Mouse (Mus musculus) CH12.LX (cell line): ENCODE results near the gene Itga9. TPM values are rescaled to one million over a fixed set of nuclear protein-coding genes. Genes with fewer than 3 reads are reported as not detected.

ENCODE experiments used
- DNase-seq: peaks from one replicate; pipeline ENCODE4 v3.0.0-alpha.2; 2013; ENCODE audit errors: extremely low read depth
- H3K27ac ChIP-seq: 2 replicates; pipeline ENCODE4 v1.5.1; 2012; ENCODE audit warnings: low read depth, mild to moderate bottlenecking, control low read depth, moderate library complexity; ENCODE audit not compliant: insufficient read depth
- H3K27me3 ChIP-seq: replicated peaks from 2 replicates; pipeline ENCODE3; 2012; ENCODE audit warnings: inconsistent platforms
- H3K36me3 ChIP-seq, 2 experiments: replicated peaks in 1 of 2; 2 replicates each; pipeline versions ENCODE3 to v1.6.1; 2012; ENCODE audit warnings: inconsistent platforms in 1 of 2, low read length in 1 of 2, mild to moderate bottlenecking in 1 of 2, mixed read lengths in 1 of 2, moderate library complexity in 1 of 2; ENCODE audit not compliant: control insufficient read depth in 1 of 2, insufficient read depth in 1 of 2
- H3K4me1 ChIP-seq, 2 experiments: 2 replicates each; pipeline ENCODE4 v1.6.1; 2012; ENCODE audit warnings: inconsistent platforms in 1 of 2, moderate library complexity in 1 of 2; ENCODE audit not compliant: insufficient read depth in 2 of 2, control insufficient read depth in 1 of 2
- H3K4me2 ChIP-seq: 2 replicates; pipeline ENCODE4 v1.6.1; 2012; ENCODE audit warnings: low read depth, mild to moderate bottlenecking, control low read depth; ENCODE audit not compliant: poor library complexity, insufficient read depth, severe bottlenecking
- H3K4me3 ChIP-seq, 3 experiments: fragments of 150-350 bp in 1 of 3; sonication (generic) in 1 of 3; replicated peaks in 1 of 3; 2 replicates each; pipeline versions ENCODE3 to v1.5.1; 2011 to 2012; ENCODE audit warnings: low read depth in 2 of 3, low read length in 2 of 3, mild to moderate bottlenecking in 2 of 3, moderate library complexity in 2 of 3, control low read depth in 1 of 3, improper control_type of control experiment in 1 of 3, inconsistent platforms in 1 of 3, mixed read lengths in 1 of 3; ENCODE audit not compliant: poor library complexity in 1 of 3
- H3K79me2 ChIP-seq: replicated peaks from 2 replicates; pipeline ENCODE4 v1.6.1; 2012; ENCODE audit warnings: mild to moderate bottlenecking, moderate library complexity; ENCODE audit not compliant: control insufficient read depth, poor library complexity, insufficient read depth, severe bottlenecking; ENCODE audit errors: extremely low read depth
- H3K9ac ChIP-seq: 2 replicates; pipeline ENCODE4 v1.6.1; 2012; ENCODE audit warnings: low read depth, mild to moderate bottlenecking, control low read depth, moderate library complexity; ENCODE audit not compliant: insufficient read depth
- H3K9me3 ChIP-seq: replicated peaks from 2 replicates; pipeline ENCODE3; 2012; ENCODE audit warnings: low read length, inconsistent platforms, mixed read lengths
- CTCF ChIP-seq, 2 experiments: IDR thresholded peaks in 1 of 2; conservative IDR thresholded peaks in 1 of 2; 2 replicates each; pipeline ENCODE4 v1.5.1; 2011 to 2012; ENCODE audit warnings: low read depth in 2 of 2, low read length in 2 of 2, improper control_type of control experiment in 1 of 2, inconsistent platforms in 1 of 2, mild to moderate bottlenecking in 1 of 2, moderate library complexity in 1 of 2
- ELF1 ChIP-seq: IDR thresholded peaks from 2 replicates; pipeline ENCODE4 v1.6.1; 2014; ENCODE audit warnings: low read depth, mild to moderate bottlenecking, inconsistent platforms, low read length, improper control_type of control experiment
- EP300 ChIP-seq: IDR thresholded peaks from 2 replicates; pipeline ENCODE4 v1.6.1; 2011; ENCODE audit warnings: low read length, improper control_type of control experiment
- JUN ChIP-seq: IDR thresholded peaks from 2 replicates; pipeline ENCODE4 v1.6.1; 2011; ENCODE audit warnings: low read depth, mild to moderate bottlenecking, low read length, improper control_type of control experiment, moderate library complexity; ENCODE audit not compliant: insufficient read depth
- JUND ChIP-seq: conservative IDR thresholded peaks from 2 replicates; pipeline ENCODE4 v1.6.1; 2011; ENCODE audit warnings: low read depth, low read length, improper control_type of control experiment
- KAT2A ChIP-seq: IDR thresholded peaks from 2 replicates; pipeline ENCODE4 v1.6.1; 2012; ENCODE audit warnings: low read length, improper control_type of control experiment, inconsistent platforms; ENCODE audit not compliant: insufficient replicate concordance
- MAFK ChIP-seq: IDR thresholded peaks from 2 replicates; pipeline ENCODE4 v1.6.1; 2011; ENCODE audit warnings: low read length, improper control_type of control experiment; ENCODE audit not compliant: insufficient replicate concordance
- MAX ChIP-seq: IDR thresholded peaks from 2 replicates; pipeline ENCODE4 v1.6.1; 2011; ENCODE audit warnings: low read length, improper control_type of control experiment
- MAZ ChIP-seq: IDR thresholded peaks from 2 replicates; pipeline ENCODE4 v1.6.1; 2012; ENCODE audit warnings: low read depth, mild to moderate bottlenecking, inconsistent platforms, low read length, improper control_type of control experiment, moderate library complexity
- MYC ChIP-seq: IDR thresholded peaks from 2 replicates; pipeline ENCODE4 v1.6.1; 2011; ENCODE audit warnings: low read depth, mild to moderate bottlenecking, improper control_type of control experiment, low read length
- NELFE ChIP-seq: IDR thresholded peaks from 2 replicates; pipeline ENCODE4 v1.6.1; 2011; ENCODE audit warnings: low read depth, low read length, improper control_type of control experiment
- PAX5 ChIP-seq: IDR thresholded peaks from 2 replicates; pipeline ENCODE4 v1.6.1; 2012; ENCODE audit warnings: low read length, inconsistent platforms, mixed read lengths
- POLR2A ChIP-seq: IDR thresholded peaks from 2 replicates; pipeline ENCODE4 v1.6.1; 2011; ENCODE audit warnings: low read depth, mild to moderate bottlenecking, improper control_type of control experiment, low read length
- POLR2AphosphoS2 ChIP-seq: IDR thresholded peaks from 2 replicates; pipeline ENCODE4 v1.6.1; 2011; ENCODE audit warnings: low read depth, low read length, improper control_type of control experiment
- RAD21 ChIP-seq: IDR thresholded peaks from 2 replicates; pipeline ENCODE4 v1.6.1; 2011; ENCODE audit warnings: low read depth, mild to moderate bottlenecking, low read length, improper control_type of control experiment, moderate library complexity
- RCOR1 ChIP-seq: conservative IDR thresholded peaks from 2 replicates; pipeline ENCODE4 v1.6.1; 2012; ENCODE audit warnings: low read depth, mild to moderate bottlenecking, inconsistent platforms, low read length, improper control_type of control experiment
- SMC3 ChIP-seq: IDR thresholded peaks from 2 replicates; pipeline ENCODE4 v1.6.1; 2011; ENCODE audit warnings: low read depth, low read length, improper control_type of control experiment
- TBP ChIP-seq: conservative IDR thresholded peaks from 2 replicates; pipeline ENCODE4 v1.6.1; 2011; ENCODE audit warnings: low read depth, low read length, improper control_type of control experiment
- TCF12 ChIP-seq: IDR thresholded peaks from 2 replicates; pipeline ENCODE4 v1.6.1; 2014; ENCODE audit warnings: low read depth, mild to moderate bottlenecking, inconsistent platforms, low read length, improper control_type of control experiment
- dilution Hi-C: fragments of 300-500 bp; cut with MboI; formaldehyde crosslinking; loops from 2 replicates; pipeline ENCODE4 v1.14.3; 2020; ENCODE audit warnings: low sequenced_read_pairs; ENCODE audit not compliant: extremely low pct_unique_long_range_greater_than_20kb, extremely low pct_ligation_motif_present
- in situ Hi-C: fragments of 300-500 bp; cut with MboI; formaldehyde crosslinking; loops from 3 replicates; pipeline ENCODE4 v1.14.3; 2019; ENCODE audit warnings: low sequenced_read_pairs, low pct_ligation_motif_present, low pct_unique_long_range_greater_than_20kb, mixed read lengths
- polyA plus RNA-seq: library from polyadenylated mRNA; unstranded; fragments of >175 nt; gene quantifications from 2 replicates; pipeline ENCODE4 v1.2.1, GENCODE M21; 2012; ENCODE audit warnings: low read depth; ENCODE audit not compliant: insufficient read length
- total RNA-seq, 2 experiments: library from RNA; depleted of rRNA; stranded (reverse); fragments of 300-350 nt in 1 of 2; fragments of >200 nt in 1 of 2; gene quantifications; 2 replicates each; pipeline ENCODE4 v1.2.3; 2012 to 2014

Gene Itga9
- total and polyA plus RNA-seq, 3 experiments = 0.19 TPM; not detected in 2

DNA sequence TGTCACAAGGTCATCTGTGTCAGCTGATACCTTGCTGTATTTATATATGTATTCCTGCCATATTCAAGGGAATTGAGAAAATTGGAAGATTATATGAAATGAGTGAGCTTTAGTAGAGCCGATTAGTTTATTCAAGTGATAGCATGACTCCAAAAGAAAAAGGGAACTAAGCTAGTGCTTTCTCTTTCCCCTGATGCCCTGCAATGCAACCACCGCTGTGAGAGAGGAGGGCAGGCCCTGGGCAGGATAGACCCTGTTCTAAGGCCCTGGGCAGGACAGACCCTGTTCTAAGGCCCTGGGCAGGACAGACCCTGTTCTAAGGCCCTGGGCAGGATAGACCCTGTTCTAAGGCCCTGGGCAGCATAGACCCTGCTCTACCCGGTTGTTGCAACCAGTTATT, 201.2 kb downstream of the Itga9 start:
- Histone ChIP-seq H3K27me3 (peaks cover 20% of the 10 kb centered on the region), H3K27ac (no peak overlapping the region), H3K9me3 (no peaks in the 10 kb centered on the region), H3K36me3 (no peaks in the 10 kb centered on the region), H3K79me2 (no peaks in the 10 kb centered on the region), H3K4me1 (no peaks in the 10 kb centered on the region), H3K9ac (no peak overlapping the region), H3K4me2 (no peak overlapping the region), H3K4me3 (no peak overlapping the region)
- DNase-seq = no peak
- dilution Hi-C loops = no loop called here
- no peak for TF ChIP-seq PAX5
- TF ChIP-seq TCF12 = no peak
- no peak for TF ChIP-seq JUND
- no peak for TF ChIP-seq MAX
- TF ChIP-seq TBP = no peak
- TF ChIP-seq ELF1 = no peak
- no peak for TF ChIP-seq RCOR1
- no peak for TF ChIP-seq NELFE
- no peak for TF ChIP-seq MAFK
- TF ChIP-seq RAD21 = no peak
- no peak for TF ChIP-seq CTCF (conservative IDR thresholded peaks at IDR 0.05 in 1 of 2, IDR thresholded peaks at IDR 0.05 in 1 of 2; ENCODE audit: low read depth in 2 of 2, low read length in 2 of 2)
- TF ChIP-seq SMC3 = no peak
- TF ChIP-seq MYC = no peak
- in situ Hi-C loops = no loop called here

DNA sequence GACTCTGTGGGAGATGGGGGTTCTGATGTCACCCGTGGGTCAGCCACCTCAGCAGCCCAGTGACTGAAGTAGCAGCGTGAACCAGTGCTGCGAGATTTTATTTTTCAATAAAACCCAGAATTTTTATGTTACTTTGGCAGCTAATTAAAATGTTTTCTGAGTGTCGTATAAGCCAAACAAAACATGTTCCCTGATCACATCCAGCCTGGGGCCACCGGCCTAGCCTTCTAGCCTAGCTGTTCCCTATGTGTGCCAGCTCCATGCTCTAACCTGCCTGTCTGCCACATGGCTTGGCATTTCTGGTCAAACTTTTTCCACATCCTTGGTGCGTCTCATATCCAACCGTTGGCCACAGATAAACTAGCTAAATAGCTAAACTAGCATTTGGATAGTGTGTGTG, 205.7 kb downstream of the Itga9 start:
- Histone ChIP-seq H3K4me3 (no peak overlapping the region), H3K27me3 (peaks cover 5% of the 10 kb centered on the region), H3K79me2 (no peaks in the 10 kb centered on the region), H3K27ac (no peak overlapping the region), H3K4me2 (no peak overlapping the region), H3K36me3 (no peaks in the 10 kb centered on the region), H3K9me3 (peaks cover 9% of the 10 kb centered on the region), H3K4me1 (0 out of 4 replicates have a peak, but pooled peaks cover 0 to under 1% of the 10 kb centered on the region in 2 experiments), H3K9ac (no peak overlapping the region)
- dilution Hi-C loops (no loop called here), in situ Hi-C loops (no loop called here)
- DNase-seq = no peak
- TF ChIP-seq MAFK (no peak), MAZ (no peak), EP300 (no peak), JUN (no peak), MAX (no peak), POLR2A (no peak), TBP (no peak), POLR2AphosphoS2 (no peak), CTCF (conservative IDR thresholded peaks at IDR 0.05 in 1 of 2, IDR thresholded peaks at IDR 0.05 in 1 of 2; ENCODE audit: low read depth in 2 of 2, low read length in 2 of 2) (no peak), JUND (no peak), KAT2A (no peak)
